Mouse (Mus musculus): ENCODE results near the gene Adk.

DNA sequence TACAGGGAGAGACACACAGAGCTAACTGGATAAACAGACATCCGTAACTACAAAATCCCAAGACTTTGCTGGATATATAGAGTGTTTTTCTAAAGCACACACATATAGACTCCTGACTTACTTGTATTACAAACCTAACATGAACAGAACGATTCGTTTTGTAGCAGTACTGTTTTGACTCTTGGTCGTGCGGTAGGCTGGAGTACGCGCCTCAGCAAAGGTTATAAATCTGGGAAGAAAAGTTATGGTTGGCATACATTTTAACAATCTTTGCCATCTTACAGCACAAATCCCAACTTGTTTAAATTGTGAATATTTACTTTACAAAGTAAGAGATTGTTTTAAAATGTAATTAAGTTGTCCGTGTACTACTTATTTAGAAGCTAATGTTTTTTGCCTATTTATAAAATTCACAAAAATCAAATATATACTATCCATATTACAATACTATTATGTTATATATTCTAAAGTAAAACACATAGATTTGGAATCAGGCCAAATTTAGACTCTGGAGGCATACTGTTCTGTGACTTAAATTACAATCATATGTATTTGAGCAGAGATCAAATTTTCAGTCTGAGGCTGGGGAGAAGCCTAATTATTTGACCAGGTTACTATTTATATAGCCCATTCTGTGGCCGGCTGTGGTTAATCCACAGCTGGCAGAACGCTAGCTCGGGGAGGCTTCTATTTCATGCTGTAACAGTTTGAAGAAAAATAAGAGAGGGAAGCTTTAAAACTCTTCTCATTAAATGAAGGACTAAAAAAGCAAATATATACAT, 261.4 kb downstream of the Adk start:
- TF ChIP-seq USF1 (IDR thresholded peaks at IDR 0.05; ENCODE audit: low read depth), result no peak
- no peak for TF ChIP-seq CTCF (IDR thresholded peaks at IDR 0.05; ENCODE audit: control insufficient read depth, insufficient read depth, insufficient read length)
